Mouse (Mus musculus) embryonic facial prominence, embryonic 13.5 days (tissue): ENCODE measurements around the gene Ccdc85c. TPM values are rescaled to one million over a fixed set of nuclear protein-coding genes. Genes with fewer than 3 reads are reported as not detected.

Experiments used
- ATAC-seq: fragments of 200-750 bp; cut with Nextera tagmentation; 2 replicates; pipeline ENCODE4 v1.8.0; 2017; ENCODE audit warnings: low read depth; ENCODE audit not compliant: insufficient number of reproducible peaks, insufficient read depth, low FRiP score, low TSS enrichment
- H3K27ac ChIP-seq: fragments of 300-500 bp; sonication (generic); 2 replicates; pipeline ENCODE4 v1.5.1; 2015; ENCODE audit warnings: moderate library complexity, mild to moderate bottlenecking, inconsistent platforms
- H3K27me3 ChIP-seq: fragments of 300-500 bp; sonication (generic); 2 replicates; pipeline ENCODE4 v1.6.1; 2015; ENCODE audit warnings: mild to moderate bottlenecking, inconsistent platforms
- H3K36me3 ChIP-seq: fragments of 300-500 bp; sonication (generic); 2 replicates; pipeline ENCODE4 v1.6.1; 2015; ENCODE audit warnings: mild to moderate bottlenecking, inconsistent platforms
- H3K4me1 ChIP-seq: fragments of 300-500 bp; sonication (generic); 2 replicates; pipeline ENCODE4 v1.6.1; 2015; ENCODE audit warnings: inconsistent platforms
- H3K4me2 ChIP-seq: fragments of 300-500 bp; sonication (generic); 2 replicates; pipeline ENCODE4 v1.6.1; 2015; ENCODE audit warnings: moderate library complexity, mild to moderate bottlenecking, inconsistent platforms
- H3K4me3 ChIP-seq: fragments of 300-500 bp; sonication (generic); 2 replicates; pipeline ENCODE4 v1.5.1; 2015; ENCODE audit warnings: mild to moderate bottlenecking, inconsistent platforms
- H3K9ac ChIP-seq: fragments of 300-500 bp; sonication (generic); 2 replicates; pipeline ENCODE4 v1.6.1; 2015; ENCODE audit warnings: mild to moderate bottlenecking, inconsistent platforms
- H3K9me3 ChIP-seq: fragments of 300-500 bp; sonication (generic); 2 replicates; pipeline ENCODE4 v1.6.1; 2016; ENCODE audit warnings: inconsistent platforms
- WGBS: fragments of 180-500 bp; shearing (Covaris S2); methylation state at CpG from one replicate; pipeline ENCODE4 v1.1.7; 2015; ENCODE audit warnings: mixed read lengths; 5-methylcytosine and 5-hydroxymethylcytosine counted together
- polyA plus RNA-seq: library from polyadenylated mRNA; unstranded; fragments of >200 nt; fragmentation: Nextera tagmentation; extraction: Ambion mirVana; gene quantifications from 2 replicates; pipeline ENCODE4 v1.2.1, GENCODE M21; 2015

Ccdc85c gene
- polyA plus RNA-seq, 1 experiment from 2014 or later: 6.3 TPM

GRCm38 (mm10) chr12:108310041-108310440, 34.8 kb upstream of the Ccdc85c start:
- peaks cover 52% of the 10 kb centered on the region for H3K27me3 ChIP-seq
- peaks cover 7% of the 10 kb centered on the region for H3K4me1 ChIP-seq
- no peak overlapping the region for H3K4me3 ChIP-seq
- H3K9ac ChIP-seq: no peak overlapping the region
- no peaks in the 10 kb centered on the region for H3K36me3 ChIP-seq
- 86% methylated on average over 4 of the region's 4 CpGs for WGBS
- no peak overlapping the region for H3K4me2 ChIP-seq
- no peak overlapping the region for H3K27ac ChIP-seq
- H3K9me3 ChIP-seq: no peaks in the 10 kb centered on the region
- ATAC-seq: no peak

- no peak for ATAC-seq
- no peak overlapping the region for H3K27ac ChIP-seq
- peaks cover 56% of the 10 kb centered on the region for H3K27me3 ChIP-seq
- peaks cover 7% of the 10 kb centered on the region for H3K4me1 ChIP-seq
- no peak overlapping the region for H3K4me2 ChIP-seq
- H3K9ac ChIP-seq: no peak overlapping the region
- H3K9me3 ChIP-seq: no peaks in the 10 kb centered on the region
- 51% methylated on average over 8 of the region's 8 CpGs for WGBS
- no peaks in the 10 kb centered on the region for H3K36me3 ChIP-seq
- no peak overlapping the region for H3K4me3 ChIP-seq
Observed at GRCm38 (mm10) chr12:108309116-108309794, 34.0 kb upstream of the Ccdc85c start.

- WGBS: 85% methylated on average over 16 of the region's 16 CpGs
Observed at GRCm38 (mm10) chr12:108308363-108308856, 33.2 kb upstream of the Ccdc85c start.

GRCm38 (mm10) chr12:108307553-108307952, 32.3 kb upstream of the Ccdc85c start:
- Histone ChIP-seq H3K27ac (no peak overlapping the region), H3K9ac (no peak overlapping the region), H3K4me2 (no peak overlapping the region), H3K9me3 (no peaks in the 10 kb centered on the region), H3K27me3 (peaks cover 54% of the 10 kb centered on the region), H3K36me3 (no peaks in the 10 kb centered on the region), H3K4me3 (no peak overlapping the region), H3K4me1 (peaks cover 7% of the 10 kb centered on the region)
- no peak for ATAC-seq
- 21% methylated on average over 14 of the region's 14 CpGs for WGBS

More at GRCm38 (mm10) chr12:108308363-108308856, 33.2 kb upstream of the Ccdc85c start:
- H3K9me3 ChIP-seq: no peaks in the 10 kb centered on the region
- no peak overlapping the region for H3K9ac ChIP-seq
- peaks cover 55% of the 10 kb centered on the region for H3K27me3 ChIP-seq
- H3K4me2 ChIP-seq: no peak overlapping the region
- no peak overlapping the region for H3K27ac ChIP-seq
- ATAC-seq: no peak
- peaks cover 7% of the 10 kb centered on the region for H3K4me1 ChIP-seq
- H3K4me3 ChIP-seq: no peak overlapping the region
- H3K36me3 ChIP-seq: no peaks in the 10 kb centered on the region

- Histone ChIP-seq H3K4me3 (peak within 1 kb of the TSS; percentile 61), H3K27ac (no peak within 1 kb of the TSS), H3K36me3 (no peaks in the 10 kb centered on the region), H3K27me3 (peaks cover 54% of the 10 kb centered on the region), H3K4me1 (peaks cover 7% of the 10 kb centered on the region), H3K9ac (peak within 1 kb of the TSS; percentile 82), H3K9me3 (no peaks in the 10 kb centered on the region), H3K4me2 (peak within 1 kb of the TSS; percentile 98)
- 0 out of 2 replicates have a peak, but pooled peaks have one; percentile 18 for ATAC-seq
- 4% methylated on average over 67 of the region's 67 CpGs for WGBS
Observed at GRCm38 (mm10) chr12:108305812-108306794, 30.9 kb upstream of the Ccdc85c start, which contains the start of gene Hhipl1. Hhipl1 (plus strand) TSS chr12:108306270.

GRCm38 (mm10) chr12:108305172-108305571, 29.9 kb upstream of the Ccdc85c start:
- Histone ChIP-seq H3K27me3 (peaks cover 54% of the 10 kb centered on the region), H3K4me2 (no peak overlapping the region), H3K9me3 (no peaks in the 10 kb centered on the region), H3K9ac (no peak overlapping the region), H3K4me1 (peaks cover 7% of the 10 kb centered on the region), H3K36me3 (no peaks in the 10 kb centered on the region), H3K4me3 (no peak overlapping the region), H3K27ac (no peak overlapping the region)
- ATAC-seq: no peak
- 72% methylated on average over 8 of the region's 8 CpGs for WGBS

- 41% methylated on average over 6 of the region's 6 CpGs for WGBS
- H3K36me3 ChIP-seq: no peaks in the 10 kb centered on the region
- H3K9me3 ChIP-seq: no peaks in the 10 kb centered on the region
- peaks cover 7% of the 10 kb centered on the region for H3K4me1 ChIP-seq
- H3K4me3 ChIP-seq: no peak overlapping the region
- ATAC-seq: no peak
- no peak overlapping the region for H3K9ac ChIP-seq
- peaks cover 50% of the 10 kb centered on the region for H3K27me3 ChIP-seq
- no peak overlapping the region for H3K27ac ChIP-seq
- H3K4me2 ChIP-seq: no peak overlapping the region
Observed at GRCm38 (mm10) chr12:108303778-108304365, 28.6 kb upstream of the Ccdc85c start.

GRCm38 (mm10) chr12:108301006-108301405, 25.8 kb upstream of the Ccdc85c start:
- H3K4me2 ChIP-seq: no peak overlapping the region
- no peak for ATAC-seq
- H3K9me3 ChIP-seq: no peaks in the 10 kb centered on the region
- no peaks in the 10 kb centered on the region for H3K36me3 ChIP-seq
- 59% methylated on average over 6 of the region's 6 CpGs for WGBS
- H3K9ac ChIP-seq: no peak overlapping the region
- H3K4me1 ChIP-seq: peaks cover 5% of the 10 kb centered on the region
- no peak overlapping the region for H3K27ac ChIP-seq
- peaks cover 21% of the 10 kb centered on the region for H3K27me3 ChIP-seq
- no peak overlapping the region for H3K4me3 ChIP-seq

- no peak overlapping the region for H3K27ac ChIP-seq
- H3K4me1 ChIP-seq: peaks cover 13% of the 10 kb centered on the region
- no peaks in the 10 kb centered on the region for H3K36me3 ChIP-seq
- no peaks in the 10 kb centered on the region for H3K9me3 ChIP-seq
- 88% methylated on average over 6 of the region's 6 CpGs for WGBS
- no peak overlapping the region for H3K9ac ChIP-seq
- ATAC-seq: no peak
- H3K27me3 ChIP-seq: no peaks in the 10 kb centered on the region
- no peak overlapping the region for H3K4me2 ChIP-seq
- H3K4me3 ChIP-seq: no peak overlapping the region
Observed at GRCm38 (mm10) chr12:108297033-108297432, 21.8 kb upstream of the Ccdc85c start.

- H3K9ac ChIP-seq: peak overlapping the region; percentile 27; the same call in 1 of the 2 replicates
- no peaks in the 10 kb centered on the region for H3K36me3 ChIP-seq
- no peaks in the 10 kb centered on the region for H3K9me3 ChIP-seq
- H3K27ac ChIP-seq: no peak overlapping the region
- H3K4me2 ChIP-seq: no peak overlapping the region
- no peaks in the 10 kb centered on the region for H3K27me3 ChIP-seq
- ATAC-seq: no peak
- peaks cover 14% of the 10 kb centered on the region for H3K4me1 ChIP-seq
- no peak overlapping the region for H3K4me3 ChIP-seq
- WGBS: 71% methylated on average over 3 of the region's 3 CpGs
Observed at GRCm38 (mm10) chr12:108294620-108295019, 19.4 kb upstream of the Ccdc85c start.

GRCm38 (mm10) chr12:108292957-108293356, 17.7 kb upstream of the Ccdc85c start:
- no peaks in the 10 kb centered on the region for H3K9me3 ChIP-seq
- WGBS: 7% methylated on average over 8 of the region's 8 CpGs
- peaks cover 14% of the 10 kb centered on the region for H3K4me1 ChIP-seq
- no peak overlapping the region for H3K27ac ChIP-seq
- ATAC-seq: peak; percentile 1; the same call in 1 of the 2 replicates
- peak overlapping the region; percentile 48 for H3K4me2 ChIP-seq
- H3K9ac ChIP-seq: 0 out of 2 replicates have a peak overlapping the region, but pooled peaks have one; percentile 2
- no peaks in the 10 kb centered on the region for H3K27me3 ChIP-seq
- H3K36me3 ChIP-seq: no peaks in the 10 kb centered on the region
- H3K4me3 ChIP-seq: no peak overlapping the region
